Mouse (Mus musculus) liver, embryonic 16.5 days (tissue): ENCODE data around the gene Utp3. TPM values are rescaled to one million over a fixed set of nuclear protein-coding genes. Genes with fewer than 3 reads are reported as not detected.
A peak's percentile ranks its signal among the peaks of the same experiment; 100 is the strongest.

Source experiments
- ATAC-seq: fragments of 200-750 bp; cut with Nextera tagmentation; 2 replicates; pipeline ENCODE4 v1.8.0; 2017; ENCODE audit warnings: low read depth, mild to moderate bottlenecking, moderate number of reproducible peaks, moderate library complexity
- H3K27ac ChIP-seq: fragments of 300-500 bp; sonication (generic); 2 replicates; pipeline ENCODE4 v1.5.1; 2014; ENCODE audit warnings: mild to moderate bottlenecking, low read length
- H3K27me3 ChIP-seq: fragments of 300-500 bp; sonication (generic); 2 replicates; pipeline ENCODE4 v1.6.1; 2014; ENCODE audit warnings: low read depth, low read length, mixed read lengths; ENCODE audit not compliant: control insufficient read depth, insufficient read depth
- H3K36me3 ChIP-seq: fragments of 300-500 bp; sonication (generic); 2 replicates; pipeline ENCODE4 v1.6.1; 2014; ENCODE audit warnings: mild to moderate bottlenecking; ENCODE audit not compliant: control insufficient read depth, insufficient read depth
- H3K4me1 ChIP-seq: fragments of 300-500 bp; sonication (generic); 2 replicates; pipeline ENCODE4 v1.6.1; 2014; ENCODE audit warnings: low read depth, low read length, mixed read lengths; ENCODE audit not compliant: control insufficient read depth
- H3K4me2 ChIP-seq: fragments of 300-500 bp; sonication (generic); 2 replicates; pipeline ENCODE4 v1.6.1; 2014; ENCODE audit warnings: low read depth, low read length, mixed read lengths
- H3K4me3 ChIP-seq: fragments of 300-500 bp; sonication (generic); 2 replicates; pipeline ENCODE4 v1.5.1; 2014; ENCODE audit warnings: low read depth, mild to moderate bottlenecking, low read length
- H3K9ac ChIP-seq: fragments of 300-500 bp; sonication (generic); 2 replicates; pipeline ENCODE4 v1.6.1; 2014; ENCODE audit warnings: low read depth, low read length
- H3K9me3 ChIP-seq: fragments of 300-500 bp; sonication (generic); replicated peaks from 2 replicates; pipeline ENCODE4 v1.6.1; 2016; ENCODE audit warnings: low read length; ENCODE audit not compliant: control insufficient read depth
- WGBS: fragments of 180-500 bp; shearing (Covaris S2); extraction: QIAGEN DNeasy Blood & Tissue Kit; methylation state at CpG from one replicate; pipeline ENCODE4 v1.1.7; 2014; ENCODE audit not compliant: insufficient replicate concordance; 5-methylcytosine and 5-hydroxymethylcytosine counted together
- polyA plus RNA-seq: library from polyadenylated mRNA; unstranded; fragments of >200 nt; fragmentation: Nextera tagmentation; extraction: Ambion mirVana; gene quantifications from 2 replicates; pipeline ENCODE4 v1.2.1, GENCODE M21; 2015

The Utp3 gene
- 25.1 and 27.2 TPM in 2 replicates for polyA plus RNA-seq

DNA sequence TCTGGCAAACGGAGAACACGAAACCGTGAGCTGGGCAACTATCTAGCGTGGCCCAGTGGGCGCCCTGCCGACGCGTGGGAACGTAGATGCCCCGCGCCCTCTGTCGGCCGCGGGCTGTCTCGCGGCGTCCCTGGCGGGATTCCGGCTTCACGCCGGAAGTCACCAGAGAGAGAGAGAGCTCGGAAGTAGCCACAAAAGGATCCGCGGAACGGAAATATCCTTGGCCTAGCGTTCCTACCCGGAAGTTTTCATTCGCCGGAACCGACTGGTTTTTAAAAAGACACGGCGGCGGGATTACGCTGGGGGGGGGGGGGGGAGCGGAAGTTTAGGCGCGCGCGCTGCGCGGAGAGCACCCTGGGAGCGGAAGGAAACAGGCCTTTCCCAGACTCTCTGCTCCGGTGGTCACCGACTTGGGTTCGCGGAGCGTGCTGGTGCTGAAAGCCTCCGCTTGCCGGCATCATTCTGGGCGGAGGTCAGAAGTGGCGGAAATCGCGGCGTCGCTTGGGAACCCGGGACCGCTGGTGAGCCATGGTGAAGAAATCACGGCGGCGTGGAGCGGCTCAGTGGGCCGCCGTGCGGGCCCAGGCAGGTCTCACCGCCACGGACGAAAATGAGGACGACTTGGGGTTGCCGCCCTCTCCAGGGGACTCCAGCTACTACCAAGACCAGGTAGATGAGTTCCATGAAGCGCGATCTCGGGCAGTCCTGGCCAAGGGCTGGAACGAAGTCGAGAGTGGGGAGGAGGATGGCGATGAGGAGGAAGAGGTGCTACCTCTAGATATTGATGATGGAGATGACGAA is at the start of gene Utp3:
Gene Utp3, plus strand, starts transcription at position 377 of the 801 bp plus-strand sequence.
- Histone ChIP-seq H3K27me3 (no peaks in the 10 kb centered on the region), H3K9me3 (no peaks in the 10 kb centered on the region), H3K4me2 (peak within 1 kb of the TSS; percentile 77), H3K27ac (peak within 1 kb of the TSS; percentile 85), H3K9ac (peak within 1 kb of the TSS; percentile 83), H3K4me1 (peaks cover 15% of the 10 kb centered on the region), H3K4me3 (peak within 1 kb of the TSS; percentile 89), H3K36me3 (no peaks in the 10 kb centered on the region)
- ATAC-seq, result peak; percentile 94
- under 1% methylated on average over 76 of the region's 76 CpGs for WGBS

DNA sequence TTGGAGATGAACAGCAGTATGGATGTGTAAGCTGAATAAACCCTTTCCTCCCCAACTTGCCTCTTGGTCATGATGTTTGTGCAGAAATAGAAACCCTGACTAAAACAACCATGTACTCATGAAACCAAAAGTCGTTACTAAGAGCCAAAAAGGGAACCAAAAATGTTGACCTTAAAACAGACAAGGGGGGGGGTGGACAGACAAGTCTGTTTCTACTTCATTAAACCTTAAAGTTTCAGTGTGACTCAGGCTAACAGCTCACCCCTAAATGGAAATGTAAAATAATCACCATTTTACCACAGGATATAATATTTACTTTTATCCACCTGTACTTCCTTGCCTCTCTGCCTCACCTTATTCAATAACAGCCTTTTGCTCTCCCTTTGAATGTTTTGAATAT is 45.7 kb upstream of the Utp3 start:
- WGBS, result 13% methylated on average over 1 of the region's 1 CpGs
- H3K4me1 ChIP-seq, result no peaks in the 10 kb centered on the region
- no peak overlapping the region for H3K4me2 ChIP-seq
- H3K4me3 ChIP-seq, result no peak overlapping the region
- no peak overlapping the region for H3K27ac ChIP-seq
- no peak for ATAC-seq
- H3K9me3 ChIP-seq, result no peaks in the 10 kb centered on the region
- no peaks in the 10 kb centered on the region for H3K27me3 ChIP-seq
- no peaks in the 10 kb centered on the region for H3K36me3 ChIP-seq
- no peak overlapping the region for H3K9ac ChIP-seq

DNA sequence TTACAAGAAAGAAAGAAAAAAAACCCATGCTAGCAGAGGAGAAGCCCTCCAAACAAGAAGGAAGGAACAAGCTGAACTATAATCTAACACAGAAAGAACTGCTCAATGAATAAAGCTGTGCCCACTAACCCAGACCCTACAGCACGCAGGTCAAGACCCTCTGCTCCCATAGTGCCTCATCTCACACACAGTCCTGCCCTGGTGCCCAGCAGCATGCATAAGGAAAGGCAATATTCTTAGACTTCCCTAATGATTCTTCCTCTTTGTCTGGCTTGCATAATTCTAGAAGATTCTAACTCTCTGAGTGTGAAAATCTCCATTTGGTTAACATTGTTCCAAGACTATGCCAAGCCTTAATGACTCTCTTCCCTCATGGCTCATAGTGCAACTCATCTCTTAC is 45.3 kb upstream of the Utp3 start:
- Histone ChIP-seq H3K9me3 (no peaks in the 10 kb centered on the region), H3K36me3 (no peaks in the 10 kb centered on the region), H3K4me1 (no peaks in the 10 kb centered on the region), H3K9ac (no peak overlapping the region), H3K4me3 (no peak overlapping the region), H3K27me3 (no peaks in the 10 kb centered on the region), H3K4me2 (no peak overlapping the region), H3K27ac (no peak overlapping the region)
- WGBS, result 50% methylated on average over 1 of the region's 1 CpGs
- ATAC-seq, result no peak

DNA sequence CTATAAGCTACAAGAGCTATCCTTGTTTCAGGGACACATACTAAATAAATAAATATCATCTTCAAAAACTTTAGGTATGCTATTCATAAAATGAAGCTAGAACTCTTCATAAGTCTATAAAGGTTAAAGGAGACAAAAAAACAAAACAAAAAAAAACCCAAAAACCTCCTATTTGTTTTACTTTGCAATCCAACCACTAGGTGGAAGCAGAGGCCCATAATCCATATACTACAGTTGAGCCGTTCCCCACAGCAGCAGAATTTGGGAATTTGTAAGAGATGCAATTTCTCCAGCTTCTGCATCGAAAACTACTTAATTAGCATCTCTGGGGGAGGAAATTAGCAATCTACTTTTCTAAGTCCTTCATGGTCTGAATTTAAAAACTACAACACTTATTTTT is 35.0 kb upstream of the Utp3 start:
- Histone ChIP-seq H3K4me2 (no peak overlapping the region), H3K4me3 (no peak overlapping the region), H3K9me3 (no peaks in the 10 kb centered on the region), H3K4me1 (no peaks in the 10 kb centered on the region), H3K27ac (no peak overlapping the region), H3K27me3 (no peaks in the 10 kb centered on the region), H3K9ac (no peak overlapping the region), H3K36me3 (no peaks in the 10 kb centered on the region)
- 5% methylated on average over 2 of the region's 2 CpGs for WGBS
- ATAC-seq, result no peak

DNA sequence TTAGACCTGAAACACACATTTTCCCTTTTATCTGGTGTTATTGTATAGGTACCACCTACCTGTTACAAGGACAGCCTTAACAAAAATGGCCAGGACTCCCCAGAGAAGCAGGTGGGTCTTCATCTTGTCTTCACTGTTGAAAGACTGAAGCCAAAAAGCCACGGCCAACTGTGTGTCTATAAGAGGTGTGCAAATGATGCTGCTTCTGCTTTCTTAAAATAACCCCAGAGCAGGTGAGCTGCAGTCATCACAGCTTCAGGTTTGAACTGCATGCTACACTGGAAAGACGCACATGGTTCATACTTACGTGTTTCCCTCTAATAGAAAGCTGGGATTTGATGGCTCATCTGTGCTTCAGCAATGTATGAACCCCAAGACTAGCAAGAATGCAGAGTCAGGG is 26.6 kb upstream of the Utp3 start, which contains the start of gene Jchain:
Gene Jchain, minus strand, starts transcription at position 235 of the 400 bp plus-strand sequence.
- H3K36me3 ChIP-seq, result no peaks in the 10 kb centered on the region
- H3K27ac ChIP-seq, result no peak within 1 kb of the TSS
- H3K4me1 ChIP-seq, result no peaks in the 10 kb centered on the region
- no peak within 1 kb of the TSS for H3K9ac ChIP-seq
- no peak for ATAC-seq
- WGBS, result 63% methylated on average over 3 of the region's 3 CpGs
- H3K4me3 ChIP-seq, result no peak within 1 kb of the TSS
- no peaks in the 10 kb centered on the region for H3K27me3 ChIP-seq
- no peak within 1 kb of the TSS for H3K4me2 ChIP-seq
- H3K9me3 ChIP-seq, result no peaks in the 10 kb centered on the region

GRCm38 (mm10) chr5:88530908-88531307 is 23.4 kb upstream of the Utp3 start:
- no peak overlapping the region for H3K27ac ChIP-seq
- ATAC-seq, result no peak
- H3K4me1 ChIP-seq, result no peaks in the 10 kb centered on the region
- no peaks in the 10 kb centered on the region for H3K27me3 ChIP-seq
- H3K9me3 ChIP-seq, result no peaks in the 10 kb centered on the region
- H3K4me3 ChIP-seq, result no peak overlapping the region
- H3K4me2 ChIP-seq, result no peak overlapping the region
- WGBS, result 22% methylated on average over 1 of the region's 1 CpGs
- H3K9ac ChIP-seq, result no peak overlapping the region
- no peaks in the 10 kb centered on the region for H3K36me3 ChIP-seq

DNA sequence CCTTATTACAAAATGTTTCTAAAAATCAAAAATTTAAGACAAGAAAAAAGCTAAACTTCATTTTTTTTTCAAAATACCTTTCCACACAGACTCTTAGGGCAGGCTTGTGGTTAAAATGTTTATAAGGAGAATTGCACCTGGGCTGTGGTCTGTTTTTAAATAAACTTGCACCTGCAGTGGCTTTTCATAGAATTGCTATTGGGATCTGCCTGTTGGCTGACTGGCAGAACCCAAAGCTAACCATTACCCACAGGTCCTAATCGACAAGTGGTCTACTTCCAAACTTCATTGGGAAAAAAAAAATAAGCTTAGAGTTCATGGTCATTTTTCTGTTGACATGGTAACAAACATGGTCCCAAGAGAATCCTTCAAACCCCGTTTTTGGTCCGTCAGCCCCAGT is 19.6 kb upstream of the Utp3 start:
- H3K9me3 ChIP-seq, result no peaks in the 10 kb centered on the region
- H3K27ac ChIP-seq, result no peak overlapping the region
- WGBS, result 52% methylated on average over 3 of the region's 3 CpGs
- ATAC-seq, result no peak
- H3K27me3 ChIP-seq, result no peaks in the 10 kb centered on the region
- no peak overlapping the region for H3K4me2 ChIP-seq
- no peak overlapping the region for H3K9ac ChIP-seq
- H3K36me3 ChIP-seq, result no peaks in the 10 kb centered on the region
- H3K4me3 ChIP-seq, result no peak overlapping the region
- H3K4me1 ChIP-seq, result no peaks in the 10 kb centered on the region

GRCm38 (mm10) chr5:88540845-88541244 is 13.4 kb upstream of the Utp3 start:
- no peak overlapping the region for H3K27ac ChIP-seq
- no peaks in the 10 kb centered on the region for H3K36me3 ChIP-seq
- no peak for ATAC-seq
- no peaks in the 10 kb centered on the region for H3K27me3 ChIP-seq
- H3K4me3 ChIP-seq, result no peak overlapping the region
- H3K9me3 ChIP-seq, result no peaks in the 10 kb centered on the region
- H3K4me1 ChIP-seq, result no peaks in the 10 kb centered on the region
- H3K4me2 ChIP-seq, result no peak overlapping the region
- no peak overlapping the region for H3K9ac ChIP-seq

- Histone ChIP-seq H3K27ac (no peak overlapping the region), H3K27me3 (no peaks in the 10 kb centered on the region), H3K9ac (no peak overlapping the region), H3K9me3 (no peaks in the 10 kb centered on the region), H3K4me3 (no peak overlapping the region), H3K36me3 (no peaks in the 10 kb centered on the region), H3K4me1 (no peaks in the 10 kb centered on the region), H3K4me2 (no peak overlapping the region)
- WGBS, result 54% methylated on average over 5 of the region's 5 CpGs
- ATAC-seq, result no peak
Observed at GRCm38 (mm10) chr5:88542651-88543282, 11.5 kb upstream of the Utp3 start.
